18 mouse cellular contexts compared by ENCODE assay signal in genomic region chr9:33356621-33357020, GRCm38 (mm10).
DNase-seq lines count a peak whose midpoint lies in the region; ATAC-seq and TF ChIP-seq lines count a peak whose summit lies in the region.
"Had no signal": no experiment of that assay in that cellular context is flagged by ENCODE, and none has a peak within 500 bp of the region (broad histone marks: within the 10 kb centered on the region; RNA-seq: fewer than 3 reads in every experiment).

No protein-coding gene starts in this region.

- H3K9ac ChIP-seq in liver, adult 2 months (ENCODE audit: low read depth, low read length): no peak overlapping the region
- no peak overlapping the region for H3K9ac ChIP-seq in liver, postnatal 0 days (replicated peaks)

- DNase-seq in adrenal gland, postnatal 14 days: peak; percentile 6
- DNase-seq in adrenal gland, postnatal 25 days: no peak
- DNase-seq in liver, adult 2 months (ENCODE audit: extremely low read depth, low read depth, low spot score): peak; percentile 91
- no peak for DNase-seq in liver, postnatal 0 days
- DNase-seq: adrenal gland, adult 2 months; adrenal gland, adult 8-10 months; adrenal gland, postnatal 10 days; adrenal gland, postnatal 36 days; B cell, adult 2 months; cerebellum, adult 11 months; cerebellum, adult 11-12 months; cerebellum, adult 18-20 months; cerebellum, adult 8-10 months had no signal

- TF ChIP-seq EP300 in liver, postnatal 0 days (IDR thresholded peaks at IDR 0.05; ENCODE audit: low read depth): no peak

- H3K9me3 ChIP-seq in liver, postnatal 0 days (ENCODE audit: low read length): no peaks in the 10 kb centered on the region

- no peak for ATAC-seq in liver, postnatal 0 days
- ATAC-seq: activated CD4-positive, CD25-positive, alpha-beta regulatory T cell, adult 4 months; CD4-positive, CD25-positive, alpha-beta regulatory T cell, adult 4 months; Patski had no signal

- no peaks in the 10 kb centered on the region for H3K79me2 ChIP-seq in liver, adult 2 months (ENCODE audit: control insufficient read depth, insufficient read depth, low read length)

- H3K4me3 ChIP-seq in liver, adult 2 months (ENCODE audit: insufficient read depth, low read depth, low read length): no peak overlapping the region
- H3K4me3 ChIP-seq in liver, postnatal 0 days (ENCODE audit: low read depth, low read length): no peak overlapping the region

- TF ChIP-seq CTCF in liver, adult 2 months (IDR thresholded peaks at IDR 0.05; ENCODE audit: low read depth, low read length): no peak
- no peak for TF ChIP-seq CTCF in liver, postnatal 0 days (IDR thresholded peaks at IDR 0.05; ENCODE audit: low read depth)

- no peaks in the 10 kb centered on the region for H3K36me3 ChIP-seq in liver, adult 2 months (ENCODE audit: control insufficient read depth, insufficient read depth, low read length)
- H3K36me3 ChIP-seq in liver, postnatal 0 days (replicated peaks; ENCODE audit: insufficient read depth, low read length): no peaks in the 10 kb centered on the region
- H3K36me3 ChIP-seq: G1E had no signal

- H3K27me3 ChIP-seq in liver, adult 2 months (ENCODE audit: control insufficient read depth, insufficient read depth, low read length): no peaks in the 10 kb centered on the region
- no peaks in the 10 kb centered on the region for H3K27me3 ChIP-seq in liver, postnatal 0 days (ENCODE audit: insufficient read depth, low read length)
- H3K27me3 ChIP-seq: CH12.LX, Patski had no signal

- H3K27ac ChIP-seq in liver, adult 2 months (replicated peaks; ENCODE audit: insufficient read depth, low read depth, low read length): no peak overlapping the region
- H3K27ac ChIP-seq in liver, postnatal 0 days (ENCODE audit: low read depth): no peak overlapping the region

- H3K4me1 ChIP-seq in liver, adult 2 months (ENCODE audit: control insufficient read depth, insufficient read depth, low read length): no peaks in the 10 kb centered on the region
- no peaks in the 10 kb centered on the region for H3K4me1 ChIP-seq in liver, postnatal 0 days (ENCODE audit: insufficient read depth)

- no peak for TF ChIP-seq POLR2A in liver, adult 2 months (IDR thresholded peaks at IDR 0.05; ENCODE audit: extremely low read depth, insufficient read depth, low read length)

- H3K4me2 ChIP-seq in liver, postnatal 0 days (ENCODE audit: low read depth, low read length): no peak overlapping the region

- WGBS in liver, adult 2 months: 50% methylated on average over 2 of the region's 2 CpGs
- WGBS in liver, postnatal 0 days (ENCODE audit: insufficient replicate concordance): 57% methylated on average over 2 of the region's 2 CpGs

Comparison
In these comparisons a context has a peak if more than half of its experiments do, and no peak if none do; other contexts are left out.
1. DNase-seq: peak in adrenal gland, postnatal 14 days (single experiment) and liver, adult 2 months (single experiment); none in adrenal gland, postnatal 25 days (single experiment) and liver, postnatal 0 days (single experiment).